Mouse (Mus musculus) kidney, postnatal 25 days (tissue): Measurements from ENCODE around the gene Sqstm1.

Experiments
- DNase-seq, 2 experiments: peaks; one replicate each; pipeline ENCODE4 v3.0.0; 2021; ENCODE audit warnings: mixed read lengths in 2 of 2

Gene Sqstm1

DNA sequence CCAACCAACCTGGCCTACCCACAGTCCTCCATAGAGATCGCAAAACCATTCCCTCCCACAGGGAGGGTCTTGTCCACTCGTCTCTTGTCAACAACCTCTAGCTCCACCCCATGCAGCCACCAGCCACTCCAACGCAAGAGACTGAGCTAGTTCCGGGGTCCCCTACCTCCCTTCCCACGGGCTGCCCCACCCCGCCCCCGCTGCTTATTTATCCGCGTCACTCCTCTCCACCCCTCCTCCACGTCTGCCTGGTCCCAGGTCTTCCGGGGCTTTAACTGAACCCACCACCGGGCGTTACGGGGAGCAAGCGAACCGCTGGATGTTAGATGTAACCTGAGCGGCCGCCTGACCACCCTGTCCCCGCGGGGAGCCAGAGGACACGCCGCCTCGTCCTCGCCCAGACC is 524 bp downstream of the Sqstm1 start:
- DNase-seq: peak; percentile 94 to 98

DNA sequence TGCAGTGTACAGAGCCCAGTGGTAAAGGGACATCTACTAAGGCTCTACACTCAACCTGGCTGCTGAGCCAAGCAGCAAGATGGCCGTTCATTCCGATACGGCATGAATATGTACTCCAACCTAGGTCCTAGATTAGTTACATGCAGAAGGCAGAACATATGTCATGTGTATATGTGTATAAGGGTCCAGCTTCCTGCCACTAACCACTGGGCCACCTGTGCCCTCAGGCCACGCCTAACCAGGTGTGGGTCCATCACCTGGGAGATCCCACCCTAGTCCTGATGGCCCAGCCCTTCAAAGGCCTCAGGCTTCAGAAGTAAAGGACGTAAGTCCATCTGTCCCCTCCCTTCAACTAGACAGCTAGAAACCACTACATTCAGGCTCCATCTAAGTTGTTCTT is 2.6 kb downstream of the Sqstm1 start:
- DNase-seq: no peak

DNA sequence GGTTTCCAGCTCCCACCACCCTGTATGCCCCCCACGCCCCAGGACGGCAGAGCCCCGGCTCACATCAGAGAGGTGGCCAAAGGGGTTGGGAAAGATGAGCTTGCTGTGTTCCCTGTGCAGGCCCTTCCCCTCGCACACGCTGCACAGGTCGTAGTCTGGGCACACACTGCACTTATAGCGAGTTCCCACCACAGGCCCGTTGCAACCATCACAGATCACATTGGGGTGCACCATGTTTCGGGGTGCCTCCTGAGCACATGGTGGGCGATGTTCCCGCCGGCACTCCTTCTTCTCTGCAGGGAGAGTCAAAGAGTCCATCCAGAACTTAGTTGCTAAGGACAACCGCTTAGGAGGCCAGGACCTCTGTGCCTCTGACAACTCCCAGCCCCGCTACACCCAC is 3.3 kb downstream of the Sqstm1 start:
- DNase-seq: no peak

DNA sequence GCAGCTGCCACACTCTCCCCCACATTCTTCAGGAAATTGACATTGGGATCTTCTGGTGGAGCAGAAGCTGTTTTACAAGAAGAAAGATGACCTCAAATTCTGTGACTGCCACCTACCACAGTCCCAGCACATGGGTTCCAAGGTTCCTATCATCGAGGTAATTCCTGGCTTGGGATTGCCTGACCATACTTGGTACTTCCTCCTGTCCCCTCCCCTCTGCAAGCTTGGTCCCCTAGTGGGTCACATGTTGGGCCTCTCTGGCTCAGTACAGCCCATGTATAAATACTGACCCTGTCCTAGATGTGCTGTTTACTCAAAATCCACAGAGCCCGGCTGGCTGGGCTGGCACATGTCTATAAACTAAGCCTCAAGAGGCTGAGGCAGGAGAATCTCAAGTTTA is 4.6 kb downstream of the Sqstm1 start:
- no peak for DNase-seq

DNA sequence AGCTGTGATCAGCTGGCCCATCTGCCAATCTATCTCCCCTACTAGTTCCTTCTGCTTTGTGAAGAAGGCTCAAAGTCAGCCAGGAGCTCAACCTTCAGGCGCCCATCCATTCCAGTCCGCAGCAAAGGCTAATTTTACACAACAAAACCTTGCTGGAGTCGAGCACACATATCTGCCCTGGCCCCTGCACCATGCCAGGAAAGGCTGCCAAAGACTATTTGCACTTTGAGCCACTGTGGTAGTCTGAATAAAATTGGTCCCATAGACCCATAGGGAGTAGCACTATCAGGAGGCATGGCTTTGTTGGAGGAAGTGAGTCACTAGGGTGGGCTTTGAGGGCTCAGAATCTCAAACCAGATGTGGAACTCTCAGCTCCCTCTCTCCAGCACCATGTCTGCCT is 5.2 kb downstream of the Sqstm1 start:
- DNase-seq: no peak

DNA sequence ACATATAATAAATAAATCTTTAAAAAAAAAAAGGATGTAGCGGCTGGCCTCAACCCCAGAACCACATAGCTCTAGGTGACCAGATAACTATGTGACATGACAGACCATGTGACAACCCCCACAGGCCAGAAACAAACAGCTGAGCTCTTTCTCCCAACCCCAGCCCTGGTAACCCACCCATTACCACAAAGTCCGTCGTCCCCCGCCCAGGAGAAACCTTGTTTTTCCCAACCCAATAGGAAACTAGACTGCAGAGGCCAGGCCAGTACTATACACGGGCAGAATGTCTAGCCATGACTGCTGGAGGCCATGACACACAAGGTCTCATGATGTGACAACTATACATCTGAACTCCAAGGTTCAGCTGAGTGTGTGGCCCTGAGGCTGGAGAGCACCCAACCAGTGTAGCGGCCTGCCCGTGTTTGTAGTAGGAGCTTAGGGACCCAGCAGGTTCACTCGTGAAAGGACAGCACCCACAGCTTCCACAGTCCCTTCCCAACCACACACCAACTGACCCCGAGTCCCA is 7.3 kb downstream of the Sqstm1 start:
- no peak for DNase-seq

DNA sequence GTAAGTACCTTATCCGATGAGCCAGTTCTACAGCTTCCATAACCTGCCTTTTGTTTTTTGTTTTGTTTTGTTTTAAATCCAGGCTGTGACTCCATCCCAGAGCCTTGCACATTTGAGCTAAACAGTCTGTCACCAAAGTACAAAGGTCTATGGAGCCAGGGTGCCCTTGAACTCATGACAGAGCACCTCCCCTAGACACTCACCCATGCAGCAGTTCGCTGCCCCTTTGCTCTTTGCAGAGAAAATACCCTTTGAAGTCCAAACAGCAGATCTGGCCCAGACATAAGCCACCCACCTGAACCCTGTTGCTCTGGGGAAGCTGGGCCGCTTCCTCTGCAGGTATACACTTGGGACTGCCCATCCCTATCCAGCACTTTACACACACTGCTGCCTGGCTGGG is 9.0 kb downstream of the Sqstm1 start:
- DNase-seq: no peak

DNA sequence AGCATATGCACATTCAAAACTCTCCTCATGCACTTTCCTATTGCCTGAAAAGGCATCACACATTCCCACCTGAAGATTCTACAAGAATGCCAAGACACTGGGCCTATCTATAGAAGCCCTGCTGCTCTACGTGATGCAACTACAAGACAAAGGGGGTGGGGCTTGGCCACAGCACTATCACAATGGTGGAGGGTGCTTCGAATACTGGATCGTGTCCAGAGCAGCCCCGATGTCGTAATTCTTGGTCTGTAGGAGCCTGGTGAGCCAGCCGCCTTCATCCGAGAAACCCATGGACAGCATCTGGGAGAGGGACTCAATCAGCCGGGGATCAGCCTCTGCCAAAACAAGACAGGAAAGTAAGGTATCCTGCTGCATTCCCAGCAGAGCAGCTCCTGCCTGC is 10.0 kb downstream of the Sqstm1 start:
- DNase-seq: no peak

DNA sequence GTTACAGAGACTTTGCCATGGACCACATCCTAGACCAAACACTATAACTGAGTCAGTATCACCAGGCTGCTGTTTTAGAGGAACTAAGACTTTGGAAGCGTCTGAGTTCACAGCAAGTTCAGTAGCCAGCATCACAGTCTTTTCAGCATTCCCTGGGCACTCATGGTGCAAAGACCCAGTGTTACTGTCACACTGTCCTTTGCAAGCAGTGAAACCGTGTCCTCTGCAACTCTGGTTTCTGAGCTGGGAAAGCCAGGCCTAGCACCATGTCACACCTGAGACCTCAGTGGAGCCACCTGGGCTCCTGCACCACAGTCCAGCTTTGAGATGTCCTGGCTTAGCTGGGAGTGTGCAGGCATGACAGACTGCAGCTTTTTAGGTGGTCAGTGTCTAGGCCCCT is 11.7 kb downstream of the Sqstm1 start:
- DNase-seq: no peak

DNA sequence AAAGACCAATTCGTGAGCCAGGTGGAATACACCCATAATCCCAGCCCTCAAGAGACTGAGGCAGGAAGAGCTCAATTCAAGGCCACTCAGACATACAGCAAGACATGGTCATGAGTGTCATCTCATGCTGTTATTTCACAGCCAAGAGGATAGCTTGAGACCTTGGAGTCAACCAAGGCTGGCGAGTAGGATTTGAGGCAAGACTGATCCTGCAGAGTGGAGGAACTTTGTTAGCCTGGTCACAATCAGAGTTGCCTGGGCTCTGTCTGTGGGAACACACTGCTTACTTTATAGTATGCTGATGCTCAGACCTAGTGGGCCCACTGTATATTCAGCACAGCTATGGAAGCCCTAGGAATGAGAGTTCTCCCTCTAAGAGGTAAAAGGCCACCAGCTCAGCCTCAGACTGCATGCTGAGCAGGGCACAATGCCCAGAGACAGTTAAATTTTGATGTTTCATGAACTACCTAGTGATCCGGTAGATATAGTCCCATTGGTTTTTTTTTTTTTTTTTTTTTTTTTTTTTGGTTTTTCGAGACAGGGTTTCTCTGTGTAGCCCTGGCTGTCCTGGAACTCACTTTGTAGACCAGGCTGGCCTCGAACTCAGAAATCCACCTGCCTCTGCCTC is 12.3 kb downstream of the Sqstm1 start:
- DNase-seq: no peak

DNA sequence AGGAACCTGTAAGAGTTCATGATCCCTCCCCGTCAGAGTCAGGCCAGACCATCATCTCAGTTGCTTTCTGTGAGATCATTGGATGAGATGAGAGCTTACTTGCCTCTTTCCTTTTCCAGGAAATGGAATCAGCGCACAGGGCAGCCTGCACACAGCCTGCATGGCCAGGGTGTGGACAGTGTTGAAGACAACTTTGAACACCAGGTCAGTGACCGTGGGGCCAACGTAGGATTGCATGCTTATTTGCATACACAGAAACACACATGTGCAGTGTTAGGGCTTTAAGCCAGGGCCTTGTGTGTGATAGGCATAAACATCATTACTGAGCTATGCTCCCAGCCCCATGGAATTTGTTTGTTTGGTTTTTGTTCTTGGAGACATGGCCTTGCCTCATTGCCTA is 13.1 kb downstream of the Sqstm1 start:
- DNase-seq: no peak

DNA sequence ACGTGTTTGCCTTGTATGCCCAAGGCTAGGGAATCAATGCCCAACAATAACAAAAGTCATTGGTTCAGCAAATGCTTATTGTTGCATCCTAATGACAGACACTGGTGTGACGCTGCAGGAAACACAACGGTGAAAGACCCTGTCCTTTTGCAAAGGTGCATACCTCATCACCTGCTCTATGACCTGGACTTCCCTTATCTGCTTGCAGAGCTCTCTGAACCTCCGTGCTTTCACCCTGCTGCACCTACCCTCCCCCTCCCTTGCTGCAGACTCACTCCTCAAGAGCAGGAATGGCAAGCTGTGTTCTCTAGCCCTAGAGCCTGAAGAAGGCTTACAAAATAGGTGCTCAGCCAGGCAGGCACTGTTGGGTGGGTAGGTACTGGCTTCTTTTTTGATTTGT is 15.8 kb downstream of the Sqstm1 start:
- no peak for DNase-seq

DNA sequence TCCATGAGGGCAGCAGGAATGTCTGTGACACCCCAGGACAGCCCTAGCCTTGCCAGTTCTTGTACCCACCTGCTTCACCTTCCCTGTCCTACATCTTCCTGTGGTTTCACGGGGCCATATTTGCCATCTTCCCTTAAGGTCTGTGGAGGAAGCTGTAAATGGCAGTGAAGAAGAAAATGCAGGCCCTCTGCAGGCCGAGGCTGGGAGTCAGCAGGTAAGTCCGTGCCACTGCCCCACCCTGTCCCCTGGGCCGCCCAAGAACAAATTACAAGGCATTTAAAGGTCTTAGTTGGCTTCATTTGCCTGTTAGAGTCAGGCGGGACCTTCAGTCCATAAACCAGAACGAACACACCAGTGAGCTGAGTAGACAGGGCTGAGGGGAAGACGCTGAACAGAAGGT is 16.6 kb downstream of the Sqstm1 start:
- DNase-seq: no peak

DNA sequence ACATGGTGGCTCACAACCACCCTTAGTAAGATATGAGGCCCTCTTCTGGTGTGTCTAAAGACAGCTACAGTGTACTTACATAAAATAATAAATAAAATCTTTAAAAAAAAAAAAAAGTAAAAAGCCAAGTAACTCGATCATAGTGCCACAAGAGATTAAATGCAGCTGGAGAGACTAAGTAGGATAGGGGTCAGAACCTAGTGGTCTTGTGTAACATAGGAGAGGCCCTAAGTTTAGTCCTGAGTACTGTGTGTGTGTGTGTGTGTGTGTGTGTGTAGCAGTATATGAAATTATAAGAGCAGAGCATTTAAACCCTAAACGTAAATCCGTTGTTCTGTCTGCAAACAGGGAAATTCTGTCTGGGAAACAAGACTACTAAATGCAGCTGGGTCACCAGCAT is 18.3 kb downstream of the Sqstm1 start:
- no peak for DNase-seq

DNA sequence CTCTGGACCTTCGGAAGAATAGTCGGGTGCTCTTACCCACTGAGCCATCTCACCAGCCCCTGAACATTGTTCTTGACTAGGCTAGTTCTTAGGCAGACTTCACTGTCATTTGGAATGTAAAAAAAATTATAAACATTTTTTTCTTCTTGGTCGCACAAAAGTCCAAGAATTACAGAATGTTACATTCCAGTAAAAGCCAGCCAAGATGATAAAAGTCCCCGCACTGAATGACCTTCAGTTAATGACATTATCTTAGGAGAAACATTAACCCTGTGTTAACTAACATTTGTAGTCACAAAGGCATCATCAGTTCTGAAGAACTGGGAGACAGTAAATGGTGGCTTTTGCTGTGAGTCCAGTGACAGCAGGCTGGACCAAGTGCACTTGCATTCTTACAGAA is 20.3 kb downstream of the Sqstm1 start:
- peak in 1 of 2 experiments; percentile 31 for DNase-seq

DNA sequence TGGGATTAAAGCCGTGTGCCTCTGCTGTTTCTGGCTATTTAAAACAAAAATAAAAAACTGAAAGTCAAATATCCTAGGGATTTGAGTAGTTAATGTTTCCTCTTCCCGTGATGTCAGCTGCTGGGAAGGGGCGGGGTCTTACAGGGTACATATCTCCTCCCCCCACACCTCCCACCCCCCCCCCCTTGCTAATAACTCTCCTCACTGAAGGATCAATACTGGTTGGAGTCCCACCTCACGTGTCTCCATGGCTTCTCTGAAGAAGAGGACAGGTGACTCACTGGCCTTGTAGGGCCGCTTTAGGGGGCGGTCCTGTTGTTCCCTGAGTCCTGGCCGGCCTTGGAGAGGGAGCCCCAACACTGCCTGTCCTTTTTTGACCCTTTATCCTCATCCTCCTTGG is 21.9 kb downstream of the Sqstm1 start:
- DNase-seq: peak; percentile 48 to 64

DNA sequence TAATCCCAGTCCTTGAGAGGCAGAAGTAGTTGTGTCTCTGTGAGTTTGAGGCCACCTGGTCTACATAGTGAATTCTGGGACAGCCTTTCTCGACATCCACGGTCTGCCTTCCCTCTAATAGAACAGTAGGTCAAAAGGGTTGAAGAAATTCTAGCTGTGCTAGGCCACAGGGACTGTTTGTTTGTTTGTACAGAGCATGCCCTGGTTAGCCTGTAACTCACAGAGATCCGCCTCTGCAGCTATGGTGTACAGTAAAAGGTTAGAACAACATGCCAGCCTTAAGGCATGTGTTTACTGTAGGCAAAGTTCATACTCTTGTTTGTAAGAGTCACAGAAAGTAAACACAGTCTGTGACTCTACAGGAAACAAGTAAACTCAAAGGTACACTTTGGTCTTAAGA is 25.8 kb downstream of the Sqstm1 start:
- DNase-seq: no peak

DNA sequence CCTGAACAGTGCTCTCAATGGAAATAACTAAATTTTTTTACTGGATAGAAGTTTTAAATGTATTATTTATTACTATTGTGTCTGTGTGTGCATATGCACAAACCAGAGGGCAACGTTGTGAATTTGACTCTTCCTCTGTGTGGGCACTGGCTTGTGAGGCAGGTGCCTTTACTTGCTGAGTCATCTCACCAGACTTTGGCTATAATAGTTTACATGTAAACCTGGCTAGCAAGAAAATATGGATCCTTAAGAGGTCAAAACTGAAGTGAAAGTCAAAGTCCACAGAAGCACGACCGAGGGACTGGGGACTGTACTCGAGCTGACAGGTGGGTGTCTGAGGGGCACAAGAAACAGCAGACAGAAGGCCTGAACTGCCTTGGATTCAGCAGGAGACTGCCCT is 27.9 kb downstream of the Sqstm1 start:
- no peak for DNase-seq

DNA sequence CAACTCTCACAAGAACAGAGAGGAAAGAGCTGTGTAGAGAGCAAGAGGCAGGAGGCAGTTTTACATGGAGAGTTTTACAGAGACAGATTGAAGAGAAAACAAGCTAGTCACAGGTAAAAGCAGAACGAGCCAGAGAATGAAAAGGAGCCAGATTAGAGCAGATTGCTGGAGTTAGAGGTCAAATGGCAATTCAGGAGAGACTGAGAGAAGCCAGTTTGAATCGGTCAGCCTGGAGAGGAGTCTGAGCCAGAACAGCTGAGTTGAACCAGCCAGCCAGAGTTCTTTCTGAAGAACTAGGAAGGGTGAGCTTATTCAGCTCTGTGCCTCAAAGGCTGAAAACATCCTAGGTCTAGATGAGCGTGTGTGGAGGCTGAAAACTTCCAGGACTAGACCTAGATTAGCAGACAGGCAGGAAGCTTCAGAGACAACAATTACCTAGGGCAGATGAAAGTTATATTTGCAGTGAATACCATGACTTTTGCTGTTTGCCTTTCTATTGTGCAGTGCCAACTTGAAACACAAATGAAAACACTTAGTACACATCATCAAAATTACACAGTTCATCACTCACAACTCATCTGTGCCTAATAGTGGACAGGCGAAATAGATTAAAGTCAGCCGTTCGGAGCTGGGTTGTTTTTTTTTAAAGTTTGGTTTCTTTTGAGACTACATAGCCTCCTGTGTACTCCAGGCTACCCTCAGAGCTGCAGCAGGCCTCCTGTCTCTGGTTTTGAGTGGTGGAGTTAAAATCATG is 30.0 kb downstream of the Sqstm1 start:
- no peak for DNase-seq

DNA sequence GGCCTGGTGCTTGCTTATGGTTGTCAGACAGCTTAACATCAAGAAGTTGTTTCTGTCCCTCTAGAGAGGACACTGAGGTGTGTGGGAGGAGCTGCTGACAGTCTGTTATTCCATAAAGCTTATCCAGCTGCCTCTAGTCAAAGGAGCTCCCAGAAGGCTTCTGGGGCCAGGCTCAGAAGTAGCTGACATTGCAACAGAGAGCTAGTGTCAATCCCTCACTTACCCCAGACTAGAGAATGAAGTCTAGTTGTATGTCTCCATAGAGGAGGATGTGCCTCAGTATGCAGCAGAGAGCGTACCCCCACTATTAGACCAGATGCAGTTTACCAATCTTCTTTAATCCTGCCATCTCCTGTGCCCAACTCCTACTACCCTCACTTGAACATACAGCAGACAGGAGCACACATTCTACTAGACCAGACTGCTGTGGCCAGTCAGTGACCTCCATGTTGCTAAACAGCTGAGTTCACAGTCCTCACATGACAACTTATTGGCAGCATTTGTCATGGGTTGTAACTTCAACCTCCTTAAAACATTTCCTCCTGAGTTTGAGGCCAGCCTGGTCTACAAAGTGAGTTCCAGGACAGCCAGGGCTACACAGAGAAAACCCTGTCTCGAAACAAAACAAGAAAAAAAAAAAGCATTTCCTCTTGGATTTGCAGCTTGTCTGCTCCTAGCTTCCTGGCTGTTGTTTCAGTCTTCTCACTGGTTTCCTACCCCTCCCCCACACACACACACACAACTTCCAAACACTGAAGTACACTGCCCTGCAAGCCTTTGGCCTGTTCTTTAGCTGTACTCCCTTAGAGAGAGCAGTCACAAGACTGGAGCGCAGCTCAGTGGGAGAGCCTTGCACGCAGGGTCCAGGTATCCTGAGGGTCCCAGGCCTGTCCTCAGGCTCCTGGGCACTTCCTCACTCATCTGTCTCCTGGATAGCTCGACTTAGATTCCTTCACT is 31.8 kb downstream of the Sqstm1 start:
- DNase-seq: no peak

DNA sequence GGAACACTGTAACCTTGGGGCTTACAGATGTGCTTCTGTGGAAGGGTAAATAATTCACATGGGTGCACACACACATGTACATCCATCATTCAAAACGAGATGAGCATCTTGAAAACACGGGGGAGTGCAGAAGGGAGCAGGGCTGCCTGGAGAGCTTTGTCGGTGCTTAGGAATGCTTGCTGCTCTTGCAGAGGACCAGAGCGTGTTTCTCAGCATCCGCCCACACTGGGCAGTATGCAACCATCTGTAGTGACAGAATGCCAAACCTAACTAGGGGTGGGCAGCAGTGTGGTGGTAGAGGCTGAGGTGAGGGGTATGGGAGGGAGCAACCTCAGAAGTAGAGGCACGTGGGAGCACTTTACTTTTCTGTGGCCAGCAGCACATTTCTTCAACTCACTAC is 33.5 kb downstream of the Sqstm1 start:
- no peak for DNase-seq

DNA sequence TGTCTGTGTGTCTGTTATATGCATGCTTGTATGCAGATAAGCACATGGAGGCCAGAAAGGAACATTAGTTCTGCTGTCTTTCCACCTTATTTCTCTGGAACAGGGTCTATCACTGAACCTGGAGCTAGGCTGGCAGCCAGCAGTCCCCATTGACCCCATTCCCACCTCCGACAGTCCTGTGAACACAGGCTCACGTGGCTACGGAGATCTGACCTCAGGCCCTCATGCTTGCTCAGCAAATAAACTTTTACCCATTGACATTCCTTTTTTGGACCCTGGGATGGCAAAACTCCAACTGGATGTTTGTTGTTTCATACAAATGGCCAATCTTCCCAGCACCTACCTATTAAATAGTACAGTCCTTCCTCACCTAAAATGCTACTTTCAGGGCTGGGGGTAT is 34.3 kb downstream of the Sqstm1 start:
- peak; percentile 82 to 89 for DNase-seq

DNA sequence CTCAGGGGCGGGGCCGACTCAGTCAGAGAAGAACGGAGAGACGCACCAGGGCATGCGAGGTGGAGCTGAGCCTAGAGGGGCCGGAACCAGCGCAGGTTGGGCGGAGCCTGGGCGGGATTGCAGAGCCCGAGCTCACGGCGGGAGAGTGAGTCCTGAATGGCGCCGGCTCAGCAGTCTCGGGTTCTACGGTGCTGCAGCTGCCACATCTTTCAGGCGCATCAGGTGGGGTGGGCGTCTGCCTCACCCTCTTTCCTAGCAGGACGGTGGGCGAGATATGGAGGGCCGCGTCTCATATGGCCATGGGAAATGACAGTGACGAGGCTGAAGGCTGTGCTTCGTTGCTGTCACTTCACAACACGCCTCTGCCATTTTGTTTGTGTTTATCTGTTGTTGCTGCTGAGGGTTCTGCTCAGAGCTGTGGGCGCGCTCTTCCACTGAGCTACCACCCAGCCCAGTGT is 35.9 kb downstream of the Sqstm1 start:
- peak; percentile 99 for DNase-seq
